Mouse (Mus musculus) limb, embryonic 15.5 days (tissue): ENCODE measurements around the gene Fbxo10. TPM values are rescaled to one million over a fixed set of nuclear protein-coding genes. Genes with fewer than 3 reads are reported as not detected.
"Not testable (repeated sequence)": the region's sequence is repeated elsewhere in the genome, so short reads cannot be mapped to it uniquely, and the experiment has no call there.

Experiments
- ATAC-seq: fragments of 200-750 bp; cut with Nextera tagmentation; 2 replicates; pipeline ENCODE4 v1.8.0; 2017; ENCODE audit warnings: low read depth, moderate TSS enrichment; ENCODE audit not compliant: insufficient number of reproducible peaks, low FRiP score, low TSS enrichment
- H3K27ac ChIP-seq: fragments of 300-500 bp; sonication (generic); 2 replicates; pipeline ENCODE4 v1.5.1; 2015; ENCODE audit warnings: moderate library complexity, mild to moderate bottlenecking, inconsistent platforms
- H3K27me3 ChIP-seq: fragments of 300-500 bp; sonication (generic); 2 replicates; pipeline ENCODE4 v1.6.1; 2015; ENCODE audit warnings: inconsistent platforms
- H3K36me3 ChIP-seq: fragments of 300-500 bp; sonication (generic); 2 replicates; pipeline ENCODE4 v1.6.1; 2015; ENCODE audit warnings: inconsistent platforms
- H3K4me1 ChIP-seq: fragments of 300-500 bp; sonication (generic); 2 replicates; pipeline ENCODE4 v1.6.1; 2015; ENCODE audit warnings: inconsistent platforms
- H3K4me2 ChIP-seq: fragments of 300-500 bp; sonication (generic); 2 replicates; pipeline ENCODE4 v1.6.1; 2015; ENCODE audit warnings: mild to moderate bottlenecking, inconsistent platforms
- H3K4me3 ChIP-seq: fragments of 300-500 bp; sonication (generic); 2 replicates; pipeline ENCODE4 v1.5.1; 2015; ENCODE audit warnings: mild to moderate bottlenecking, inconsistent platforms
- H3K9ac ChIP-seq: fragments of 300-500 bp; sonication (generic); 2 replicates; pipeline ENCODE4 v1.6.1; 2015; ENCODE audit warnings: inconsistent platforms
- H3K9me3 ChIP-seq: fragments of 300-500 bp; sonication (generic); 2 replicates; pipeline ENCODE4 v1.6.1; 2016; ENCODE audit warnings: inconsistent platforms
- WGBS: fragments of 180-500 bp; shearing (Covaris S2); methylation state at CpG from one replicate; pipeline ENCODE4 v1.1.7; 2015; 5-methylcytosine and 5-hydroxymethylcytosine counted together
- polyA plus RNA-seq: library from polyadenylated mRNA; unstranded; fragments of >200 nt; fragmentation: Nextera tagmentation; extraction: Ambion mirVana; gene quantifications from 2 replicates; pipeline ENCODE4 v1.2.1, GENCODE M21; 2015

Fbxo10 gene
- polyA plus RNA-seq, 1 experiment from 2014 or later, result 18.0 TPM

GRCm38 (mm10) chr4:45081041-45081440, 3.4 kb downstream of the Fbxo10 start:
- WGBS, result 88% methylated on average over 4 of the region's 4 CpGs
- not testable (repeated sequence) for H3K9me3 ChIP-seq

DNA sequence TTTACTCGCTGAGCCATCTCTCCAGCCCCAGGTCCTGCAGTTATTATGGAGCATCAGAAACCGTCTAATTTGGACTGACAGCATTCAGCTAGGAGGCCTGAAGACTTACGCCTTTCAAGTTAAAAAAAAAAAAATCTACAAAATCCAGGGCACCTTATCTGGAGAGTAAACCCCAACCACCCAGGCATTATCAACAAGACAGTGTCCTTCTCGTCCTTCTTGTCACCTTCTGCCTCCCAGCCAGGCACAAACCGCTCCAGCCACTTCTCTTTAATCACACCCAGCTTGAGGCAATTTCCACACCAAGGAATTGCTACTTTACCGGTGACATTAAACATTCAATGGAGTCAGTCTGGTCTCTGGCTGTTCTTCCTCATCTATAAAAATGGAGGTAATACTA, 10.9 kb downstream of the Fbxo10 start:
- no peak overlapping the region for H3K4me3 ChIP-seq
- no peak overlapping the region for H3K9ac ChIP-seq
- H3K4me2 ChIP-seq, result no peak overlapping the region
- ATAC-seq, result no peak
- no peaks in the 10 kb centered on the region for H3K27me3 ChIP-seq
- no peaks in the 10 kb centered on the region for H3K9me3 ChIP-seq
- no peak overlapping the region for H3K27ac ChIP-seq
- H3K4me1 ChIP-seq, result no peaks in the 10 kb centered on the region
- WGBS, result 53% methylated on average over 6 of the region's 6 CpGs
- peaks cover 5% of the 10 kb centered on the region; the same call in 1 of the 2 replicates for H3K36me3 ChIP-seq

More at GRCm38 (mm10) chr4:45081041-45081440, 3.4 kb downstream of the Fbxo10 start:
- not testable (repeated sequence) for H3K27me3 ChIP-seq, H3K4me2 ChIP-seq, H3K9ac ChIP-seq, H3K4me3 ChIP-seq, H3K27ac ChIP-seq, ATAC-seq, H3K36me3 ChIP-seq
- peaks cover 16% of the 10 kb centered on the region for H3K4me1 ChIP-seq

- ATAC-seq, result no peak
- Histone ChIP-seq H3K4me2 (no peak overlapping the region), H3K4me1 (no peaks in the 10 kb centered on the region), H3K9me3 (no peaks in the 10 kb centered on the region), H3K9ac (no peak overlapping the region), H3K36me3 (peaks cover 4% of the 10 kb centered on the region; the same call in 1 of the 2 replicates), H3K27ac (no peak overlapping the region), H3K27me3 (no peaks in the 10 kb centered on the region), H3K4me3 (no peak overlapping the region)
- WGBS, result 72% methylated on average over 15 of the region's 15 CpGs
Observed at GRCm38 (mm10) chr4:45072261-45072973, 12.0 kb downstream of the Fbxo10 start.

DNA sequence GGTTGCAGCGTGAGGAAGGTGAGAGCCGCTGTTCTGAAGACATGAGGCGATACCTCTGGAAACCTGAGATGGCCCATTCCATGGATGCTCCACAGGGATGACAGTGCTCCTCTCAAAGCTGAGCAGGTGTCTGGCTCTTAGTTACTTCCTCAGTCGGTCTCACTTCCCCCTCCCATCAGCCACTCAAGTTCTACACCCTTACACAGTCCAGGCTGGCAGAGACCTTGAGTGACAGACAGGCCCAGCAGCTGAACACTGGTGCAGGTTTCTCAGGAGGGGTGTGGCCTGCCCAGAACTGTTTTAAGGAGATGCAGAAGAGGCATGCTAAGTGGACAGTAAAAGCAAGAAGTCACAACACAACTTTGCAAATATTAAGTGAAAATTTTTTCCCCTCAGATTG, 16.7 kb downstream of the Fbxo10 start:
- Histone ChIP-seq H3K4me3 (no peak overlapping the region), H3K9me3 (no peaks in the 10 kb centered on the region), H3K4me2 (no peak overlapping the region), H3K36me3 (peaks cover 4% of the 10 kb centered on the region; the same call in 1 of the 2 replicates), H3K27me3 (no peaks in the 10 kb centered on the region), H3K9ac (no peak overlapping the region), H3K4me1 (no peaks in the 10 kb centered on the region), H3K27ac (no peak overlapping the region)
- ATAC-seq, result 0 out of 2 replicates have a peak, but pooled peaks have one; percentile 40
- 77% methylated on average over 4 of the region's 4 CpGs for WGBS

DNA sequence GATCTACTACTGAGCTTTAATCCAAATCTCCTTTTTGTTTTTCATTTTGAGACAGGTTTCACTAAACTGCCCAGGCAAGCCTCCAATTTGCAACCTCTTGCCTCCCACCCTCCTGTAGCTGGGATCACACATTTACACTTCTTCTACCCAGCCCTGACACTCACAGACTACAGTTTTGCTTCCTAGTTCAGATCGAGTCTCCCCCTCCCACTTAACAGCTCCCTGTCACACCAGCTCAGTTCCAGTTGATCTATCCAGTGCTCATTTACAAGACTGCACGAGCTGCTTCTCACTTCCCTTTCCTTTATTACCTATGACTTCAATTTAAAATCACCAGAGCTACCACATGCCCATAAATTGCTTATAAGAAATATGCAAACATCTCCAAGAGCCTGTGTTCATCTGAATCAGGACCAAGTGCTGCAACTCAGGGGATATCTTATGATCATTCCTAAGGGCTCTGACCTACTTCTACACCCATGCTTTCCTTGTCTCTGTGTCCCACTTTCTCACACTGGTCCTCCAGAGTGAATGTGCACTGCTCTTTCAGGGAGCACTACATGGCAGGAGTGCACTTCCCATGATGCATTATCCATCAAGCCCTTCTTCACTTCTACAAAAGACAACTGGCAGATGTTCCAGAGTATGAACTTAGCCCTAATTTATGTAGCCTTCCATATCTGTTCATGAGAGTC, 18.2 kb downstream of the Fbxo10 start:
- H3K27me3 ChIP-seq, result no peaks in the 10 kb centered on the region
- H3K4me2 ChIP-seq, result no peak overlapping the region
- no peak overlapping the region for H3K4me3 ChIP-seq
- H3K9ac ChIP-seq, result no peak overlapping the region
- no peaks in the 10 kb centered on the region for H3K9me3 ChIP-seq
- H3K27ac ChIP-seq, result no peak overlapping the region
- WGBS, result 37% methylated on average over 2 of the region's 2 CpGs
- no peaks in the 10 kb centered on the region for H3K4me1 ChIP-seq
- H3K36me3 ChIP-seq, result peaks cover 14% of the 10 kb centered on the region
- ATAC-seq, result no peak

DNA sequence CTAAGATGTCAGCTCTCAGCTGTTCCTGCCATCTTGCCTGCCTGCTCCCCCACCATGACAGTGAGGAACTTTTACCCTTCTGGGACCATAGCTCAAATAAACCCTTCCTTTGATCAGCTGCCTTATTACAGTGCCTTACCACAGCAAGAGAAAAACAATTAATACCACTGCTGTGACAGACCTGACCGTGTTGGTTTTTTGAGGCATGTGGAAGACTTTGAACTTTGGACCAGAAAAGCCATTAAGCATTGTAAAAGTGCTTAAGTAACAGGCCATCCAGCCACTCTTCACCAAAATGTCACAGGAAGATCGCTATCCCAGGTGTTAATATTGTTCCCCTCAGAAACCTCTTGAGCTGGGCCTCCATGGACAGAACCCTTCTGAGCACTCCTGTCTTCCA, 19.8 kb downstream of the Fbxo10 start:
- no peak overlapping the region for H3K4me2 ChIP-seq
- H3K9ac ChIP-seq, result no peak overlapping the region
- H3K4me3 ChIP-seq, result no peak overlapping the region
- H3K9me3 ChIP-seq, result no peaks in the 10 kb centered on the region
- H3K36me3 ChIP-seq, result peaks cover 29% of the 10 kb centered on the region
- H3K27ac ChIP-seq, result no peak overlapping the region
- H3K27me3 ChIP-seq, result no peaks in the 10 kb centered on the region
- WGBS, result 64% methylated on average over 2 of the region's 2 CpGs
- H3K4me1 ChIP-seq, result no peaks in the 10 kb centered on the region
- no peak for ATAC-seq

- H3K9me3 ChIP-seq, H3K9ac ChIP-seq, H3K4me1 ChIP-seq, H3K27me3 ChIP-seq, ATAC-seq, H3K4me3 ChIP-seq, H3K4me2 ChIP-seq, H3K27ac ChIP-seq: not testable (repeated sequence)
- H3K36me3 ChIP-seq, result peaks cover 36% of the 10 kb centered on the region
- 81% methylated on average over 1 of the region's 1 CpGs for WGBS
Observed at GRCm38 (mm10) chr4:45063836-45064235, 20.6 kb downstream of the Fbxo10 start.

GRCm38 (mm10) chr4:45055451-45055850, 29.0 kb downstream of the Fbxo10 start:
- 90% methylated on average over 8 of the region's 8 CpGs for WGBS

DNA sequence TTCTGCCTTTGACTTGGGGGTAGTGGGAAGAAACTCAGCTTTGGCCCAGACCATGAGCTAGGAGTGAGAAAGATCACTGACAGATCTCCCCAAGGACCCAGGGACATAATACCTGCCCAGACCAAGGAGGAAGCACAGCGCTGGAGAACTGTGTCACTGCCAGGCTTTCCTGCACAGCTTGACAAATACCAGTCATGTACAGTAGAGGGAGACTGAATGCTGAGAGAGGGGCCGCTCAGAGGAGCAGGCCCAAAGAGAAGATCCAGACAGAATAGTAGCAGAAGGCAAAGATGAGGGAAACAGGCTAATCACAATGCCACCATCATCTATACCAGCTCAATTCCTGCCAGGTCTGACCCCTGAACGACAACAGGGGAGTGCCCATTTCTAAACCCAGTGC, 29.5 kb downstream of the Fbxo10 start:
- WGBS, result 55% methylated on average over 3 of the region's 3 CpGs
- no peaks in the 10 kb centered on the region for H3K9me3 ChIP-seq
- H3K36me3 ChIP-seq, result peaks cover 34% of the 10 kb centered on the region

More at GRCm38 (mm10) chr4:45055451-45055850, 29.0 kb downstream of the Fbxo10 start:
- H3K27ac ChIP-seq, result no peak overlapping the region
- H3K4me2 ChIP-seq, result no peak overlapping the region
- H3K4me3 ChIP-seq, result no peak overlapping the region
- ATAC-seq, result no peak
- no peaks in the 10 kb centered on the region for H3K4me1 ChIP-seq
- H3K27me3 ChIP-seq, result no peaks in the 10 kb centered on the region
- H3K9me3 ChIP-seq, result no peaks in the 10 kb centered on the region
- peaks cover 39% of the 10 kb centered on the region for H3K36me3 ChIP-seq
- H3K9ac ChIP-seq, result no peak overlapping the region

DNA sequence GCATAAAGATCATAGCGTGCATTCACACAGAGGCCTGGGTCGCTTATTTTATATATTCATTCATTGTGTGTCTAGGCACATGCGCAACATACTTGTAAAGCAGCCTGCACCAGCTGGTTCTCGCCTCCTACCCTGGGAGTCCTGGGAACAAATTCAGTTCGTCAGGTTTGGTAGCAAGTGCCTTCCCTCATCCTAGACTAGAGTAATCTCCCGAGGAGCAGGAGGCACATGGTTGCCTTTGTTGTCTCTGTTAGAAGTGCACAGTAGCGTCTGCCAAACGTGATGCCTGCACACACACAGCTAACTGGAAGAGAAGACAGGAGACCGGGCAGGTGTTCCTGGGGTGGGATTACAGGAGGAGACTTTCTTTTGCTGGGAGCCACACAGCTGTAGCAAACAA, 36.4 kb downstream of the Fbxo10 start:
- Histone ChIP-seq H3K4me1 (no peaks in the 10 kb centered on the region), H3K27me3 (no peaks in the 10 kb centered on the region), H3K9ac (no peak overlapping the region), H3K27ac (no peak overlapping the region), H3K36me3 (peaks cover 48% of the 10 kb centered on the region), H3K4me3 (no peak overlapping the region), H3K4me2 (no peak overlapping the region), H3K9me3 (no peaks in the 10 kb centered on the region)
- 83% methylated on average over 9 of the region's 9 CpGs for WGBS
- no peak for ATAC-seq

More for the DNA sequence above, 29.5 kb downstream of the Fbxo10 start:
- Histone ChIP-seq H3K4me1 (no peaks in the 10 kb centered on the region), H3K4me2 (no peak overlapping the region), H3K4me3 (no peak overlapping the region), H3K27ac (no peak overlapping the region), H3K27me3 (no peaks in the 10 kb centered on the region), H3K9ac (no peak overlapping the region)
- no peak for ATAC-seq

GRCm38 (mm10) chr4:45047286-45047887, 37.0 kb downstream of the Fbxo10 start:
- no peak overlapping the region for H3K4me2 ChIP-seq
- ATAC-seq, result no peak
- no peaks in the 10 kb centered on the region for H3K27me3 ChIP-seq
- peaks cover 50% of the 10 kb centered on the region for H3K36me3 ChIP-seq
- no peak overlapping the region for H3K27ac ChIP-seq
- H3K4me1 ChIP-seq, result no peaks in the 10 kb centered on the region
- no peak overlapping the region for H3K4me3 ChIP-seq
- 87% methylated on average over 9 of the region's 9 CpGs for WGBS
- no peak overlapping the region for H3K9ac ChIP-seq
- no peaks in the 10 kb centered on the region for H3K9me3 ChIP-seq

GRCm38 (mm10) chr4:45046679-45047078, 37.7 kb downstream of the Fbxo10 start:
- Histone ChIP-seq H3K9me3 (no peaks in the 10 kb centered on the region), H3K36me3 (peaks cover 55% of the 10 kb centered on the region), H3K9ac (no peak overlapping the region), H3K4me3 (no peak overlapping the region), H3K4me1 (no peaks in the 10 kb centered on the region), H3K27ac (no peak overlapping the region), H3K27me3 (no peaks in the 10 kb centered on the region), H3K4me2 (no peak overlapping the region)
- no peak for ATAC-seq
- 88% methylated on average over 5 of the region's 5 CpGs for WGBS
